Mouse (Mus musculus) bone marrow, adult 2 months (tissue): ENCODE measurements around the gene Tor2a.

Experiments
- CTCF ChIP-seq: fragments of 200-500 bp; IDR thresholded peaks from 2 replicates; pipeline ENCODE4 v1.5.1; 2011; ENCODE audit warnings: low read length, control low read depth; ENCODE audit not compliant: control insufficient read depth, insufficient read depth
- POLR2A ChIP-seq: fragments of 200-500 bp; IDR thresholded peaks from 2 replicates; pipeline ENCODE4 v1.6.1; 2011; ENCODE audit warnings: low read depth, mild to moderate bottlenecking, control low read depth, low read length, borderline replicate concordance; ENCODE audit not compliant: control insufficient read depth

- TF ChIP-seq CTCF (peak; percentile 24; the same call in 1 of the 2 replicates), POLR2A (no peak)
These were observed 6.3 kb downstream of the Tor2a start for GRCm38 (mm10) chr2:32763353-32763752.
